Mouse (Mus musculus) G1E (cell line): ENCODE data around the gene Prdm16.

Experiments
- CTCF ChIP-seq: IDR thresholded peaks from 2 replicates; pipeline ENCODE4 v1.5.1; 2012; ENCODE audit warnings: low read depth, low read length, inconsistent platforms, mixed read lengths
- GATA1 ChIP-seq: IDR thresholded peaks from 2 replicates; pipeline ENCODE4 v1.6.1; 2012; ENCODE audit warnings: borderline replicate concordance, low read length, inconsistent platforms, mixed read lengths

GRCm38 (mm10) chr4:154414885-154415284 lies 221.8 kb downstream of the Prdm16 start:
- TF ChIP-seq GATA1 (no peak), CTCF (no peak)
